Mouse (Mus musculus): ENCODE data around the gene Olfr888. TPM values are rescaled to one million over a fixed set of nuclear protein-coding genes. Genes with fewer than 3 reads are reported as not detected.

Olfr888 gene
- not detected for polyA plus RNA-seq (2014; fragmentation: Illumina TruSeq; extraction: RNeasy Lipid Tissue Mini Kit (QIAGEN cat#74804); ENCODE audit: low read depth, low replicate concordance)

DNA sequence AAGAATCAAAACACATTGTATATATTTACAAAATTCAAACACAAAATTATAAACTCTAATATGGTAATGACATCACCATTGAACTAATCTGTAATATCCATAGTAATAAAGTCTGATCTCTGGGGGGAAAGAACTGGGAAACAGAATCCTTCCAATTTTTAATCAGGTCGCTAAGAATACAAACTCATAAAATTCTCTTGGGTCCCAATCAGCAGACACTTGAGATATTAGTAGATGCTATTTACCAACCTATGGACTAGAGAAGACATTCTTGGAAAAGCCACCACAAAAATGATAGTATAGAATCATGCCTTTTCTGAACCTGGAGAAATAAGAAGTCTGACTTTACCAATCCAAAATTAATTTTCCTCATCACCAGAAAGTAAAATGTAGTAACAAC, at the start of gene Olfr888:
Gene Olfr888 (plus strand): TSS at position 301 of the 400 bp plus-strand sequence.

DNA sequence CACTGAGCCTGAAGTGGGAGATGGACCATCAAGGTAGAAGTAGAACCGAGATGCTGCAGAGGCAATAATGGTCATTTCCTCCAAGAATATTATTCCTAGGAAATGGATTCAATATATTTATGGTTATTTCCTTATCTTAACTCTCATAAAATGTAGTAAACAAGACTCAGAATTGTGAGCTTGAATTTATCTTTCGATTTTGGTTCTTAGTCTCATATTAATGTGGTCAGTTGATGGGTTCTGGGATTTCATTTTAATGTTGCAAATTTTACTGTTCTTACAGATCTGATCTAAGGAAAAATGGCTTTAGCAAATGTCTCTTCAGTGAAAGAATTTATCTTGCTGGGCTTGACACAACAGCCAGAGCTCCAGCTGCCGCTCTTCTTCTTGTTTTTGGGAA, 46.9 kb upstream of the Olfr888 start, which contains the start of gene Olfr885:
Gene Olfr885 (plus strand): TSS at position 301 of the 400 bp plus-strand sequence.

DNA sequence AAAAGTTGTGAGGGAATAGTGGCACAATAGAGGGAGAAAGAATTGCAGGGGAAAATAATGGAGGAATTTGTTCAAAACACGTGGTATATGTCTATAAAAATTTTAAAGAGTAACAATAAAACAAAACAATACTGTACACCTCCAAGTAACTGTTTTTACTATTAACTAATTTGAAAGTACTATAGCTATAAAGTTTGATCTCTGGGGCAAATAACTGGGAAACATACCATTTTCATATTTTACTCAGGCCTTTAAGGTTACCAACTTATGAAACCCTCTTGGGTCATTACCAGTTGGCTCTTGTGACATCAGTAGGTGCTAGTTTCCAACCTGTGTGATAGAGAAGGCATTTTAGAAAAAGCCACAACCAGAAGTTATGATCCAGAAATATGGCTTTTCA, 24.2 kb upstream of the Olfr888 start, which contains the start of gene Olfr887:
Gene Olfr887 (plus strand): TSS at position 301 of the 400 bp plus-strand sequence.

DNA sequence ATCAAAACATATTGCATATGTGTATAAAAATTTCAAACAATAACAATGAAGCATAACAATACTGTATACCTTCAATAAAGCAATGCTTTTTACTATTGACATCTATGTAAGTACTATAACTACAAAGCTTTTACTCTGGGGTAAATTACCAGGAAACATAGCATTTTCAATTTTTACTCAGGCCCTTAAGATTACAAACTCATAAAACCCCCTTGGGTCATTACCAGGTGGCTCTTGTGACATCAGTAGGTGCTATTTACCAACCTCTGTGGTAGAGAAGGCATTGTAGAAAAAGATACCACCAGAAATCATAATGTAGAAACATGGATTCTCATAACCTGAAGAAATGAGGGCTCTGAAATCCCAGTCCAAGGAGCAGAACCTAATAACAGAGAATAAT, 7.0 kb downstream of the Olfr888 start, which contains the start of gene Olfr889:
Gene Olfr889 (plus strand): TSS at position 301 of the 400 bp plus-strand sequence.

DNA sequence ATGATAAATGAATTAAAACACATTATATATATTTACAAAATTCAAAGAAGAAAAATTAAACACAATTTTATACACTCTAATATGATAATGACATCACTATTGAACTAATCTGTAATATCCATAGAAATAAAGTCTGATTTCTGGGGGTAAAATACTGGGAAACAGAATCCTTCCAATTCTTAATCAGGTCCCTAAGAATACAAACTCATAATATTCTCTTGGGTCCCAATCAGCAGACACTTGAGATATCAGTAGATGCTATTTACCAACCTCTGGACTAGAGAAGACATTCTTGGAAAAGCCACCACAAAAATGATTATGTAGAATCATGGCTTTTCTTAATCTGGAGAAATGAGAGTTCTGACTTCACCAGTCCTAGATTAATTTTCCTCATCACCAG, 34.3 kb downstream of the Olfr888 start, which contains the start of gene Olfr890:
Gene Olfr890 (plus strand): TSS at position 301 of the 400 bp plus-strand sequence.

Other genes starting within 250 kb of the Olfr888 start
- not detected for gene Olfr145, start 211.4 kb upstream of the Olfr888 start, polyA plus RNA-seq (2014; fragmentation: Illumina TruSeq; extraction: RNeasy Lipid Tissue Mini Kit (QIAGEN cat#74804); ENCODE audit: low read depth, low replicate concordance)
- gene Olfr878, start 190.3 kb upstream of the Olfr888 start, polyA plus RNA-seq (2014; fragmentation: Illumina TruSeq; extraction: RNeasy Lipid Tissue Mini Kit (QIAGEN cat#74804); ENCODE audit: low read depth, low replicate concordance), result not detected
- not detected for gene Olfr881, start 116.3 kb upstream of the Olfr888 start, polyA plus RNA-seq (2014; fragmentation: Illumina TruSeq; extraction: RNeasy Lipid Tissue Mini Kit (QIAGEN cat#74804); ENCODE audit: low read depth, low replicate concordance)
- not detected for gene Olfr883, start 82.3 kb upstream of the Olfr888 start, polyA plus RNA-seq (2014; fragmentation: Illumina TruSeq; extraction: RNeasy Lipid Tissue Mini Kit (QIAGEN cat#74804); ENCODE audit: low read depth, low replicate concordance)
- not detected for gene Olfr884, start 61.6 kb upstream of the Olfr888 start, polyA plus RNA-seq (2014; fragmentation: Illumina TruSeq; extraction: RNeasy Lipid Tissue Mini Kit (QIAGEN cat#74804); ENCODE audit: low read depth, low replicate concordance)
- not detected for gene Olfr885, start 46.8 kb upstream of the Olfr888 start, polyA plus RNA-seq (2014; fragmentation: Illumina TruSeq; extraction: RNeasy Lipid Tissue Mini Kit (QIAGEN cat#74804); ENCODE audit: low read depth, low replicate concordance)
- not detected for gene Olfr887, start 24.1 kb upstream of the Olfr888 start, polyA plus RNA-seq (2014; fragmentation: Illumina TruSeq; extraction: RNeasy Lipid Tissue Mini Kit (QIAGEN cat#74804); ENCODE audit: low read depth, low replicate concordance)
- gene Olfr889, start 7.1 kb downstream of the Olfr888 start, polyA plus RNA-seq (2014; fragmentation: Illumina TruSeq; extraction: RNeasy Lipid Tissue Mini Kit (QIAGEN cat#74804); ENCODE audit: low read depth, low replicate concordance), result not detected
- gene Olfr890, start 34.4 kb downstream of the Olfr888 start, polyA plus RNA-seq (2014; fragmentation: Illumina TruSeq; extraction: RNeasy Lipid Tissue Mini Kit (QIAGEN cat#74804); ENCODE audit: low read depth, low replicate concordance), result not detected
- not detected for gene Olfr891, start 72.7 kb downstream of the Olfr888 start, polyA plus RNA-seq (2014; fragmentation: Illumina TruSeq; extraction: RNeasy Lipid Tissue Mini Kit (QIAGEN cat#74804); ENCODE audit: low read depth, low replicate concordance)
- gene Olfr893, start 100.2 kb downstream of the Olfr888 start, polyA plus RNA-seq (2014; fragmentation: Illumina TruSeq; extraction: RNeasy Lipid Tissue Mini Kit (QIAGEN cat#74804); ENCODE audit: low read depth, low replicate concordance), result not detected
- gene Olfr894, start 109.9 kb downstream of the Olfr888 start, polyA plus RNA-seq (2014; fragmentation: Illumina TruSeq; extraction: RNeasy Lipid Tissue Mini Kit (QIAGEN cat#74804); ENCODE audit: low read depth, low replicate concordance), result not detected
- gene Olfr143, start 144.6 kb downstream of the Olfr888 start, polyA plus RNA-seq (2014; fragmentation: Illumina TruSeq; extraction: RNeasy Lipid Tissue Mini Kit (QIAGEN cat#74804); ENCODE audit: low read depth, low replicate concordance), result not detected
- gene Olfr895, start 159.7 kb downstream of the Olfr888 start, polyA plus RNA-seq (2014; fragmentation: Illumina TruSeq; extraction: RNeasy Lipid Tissue Mini Kit (QIAGEN cat#74804); ENCODE audit: low read depth, low replicate concordance), result not detected
- not detected for gene Olfr896-ps1, start 183.0 kb downstream of the Olfr888 start, polyA plus RNA-seq (2014; fragmentation: Illumina TruSeq; extraction: RNeasy Lipid Tissue Mini Kit (QIAGEN cat#74804); ENCODE audit: low read depth, low replicate concordance)
- not detected for gene Olfr25, start 220.9 kb downstream of the Olfr888 start, polyA plus RNA-seq (2014; fragmentation: Illumina TruSeq; extraction: RNeasy Lipid Tissue Mini Kit (QIAGEN cat#74804); ENCODE audit: low read depth, low replicate concordance)
- gene Olfr898, start 240.3 kb downstream of the Olfr888 start, polyA plus RNA-seq (2014; fragmentation: Illumina TruSeq; extraction: RNeasy Lipid Tissue Mini Kit (QIAGEN cat#74804); ENCODE audit: low read depth, low replicate concordance), result not detected